Mouse (Mus musculus) embryo, embryonic 10 days (tissue): ENCODE data around the gene Ankrd6.

Experiments used
- DNase-seq: peaks from one replicate; pipeline ENCODE4 v3.0.0-alpha.2; 2015; ENCODE audit warnings: low spot score

The Ankrd6 gene

DNA sequence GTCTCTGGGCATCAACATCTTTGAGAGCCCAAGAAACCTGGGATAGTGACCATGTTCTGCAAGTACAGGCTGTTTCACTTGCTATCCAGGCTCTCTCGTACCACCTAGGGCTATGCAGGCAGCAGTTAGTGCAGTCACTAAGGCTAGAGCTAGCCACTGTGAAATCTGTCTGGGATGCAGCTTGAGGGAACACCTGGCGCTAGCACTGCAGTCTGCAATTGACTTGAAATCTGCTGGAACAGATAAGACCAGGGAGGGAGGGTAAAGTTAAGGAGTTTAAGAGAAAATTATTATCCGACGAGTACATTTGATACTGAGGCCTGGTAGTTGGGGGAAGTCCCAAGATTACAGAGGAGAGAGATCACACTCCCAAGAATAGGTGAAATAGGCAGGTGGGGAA, 170.6 kb downstream of the Ankrd6 start:
- DNase-seq, result no peak

DNA sequence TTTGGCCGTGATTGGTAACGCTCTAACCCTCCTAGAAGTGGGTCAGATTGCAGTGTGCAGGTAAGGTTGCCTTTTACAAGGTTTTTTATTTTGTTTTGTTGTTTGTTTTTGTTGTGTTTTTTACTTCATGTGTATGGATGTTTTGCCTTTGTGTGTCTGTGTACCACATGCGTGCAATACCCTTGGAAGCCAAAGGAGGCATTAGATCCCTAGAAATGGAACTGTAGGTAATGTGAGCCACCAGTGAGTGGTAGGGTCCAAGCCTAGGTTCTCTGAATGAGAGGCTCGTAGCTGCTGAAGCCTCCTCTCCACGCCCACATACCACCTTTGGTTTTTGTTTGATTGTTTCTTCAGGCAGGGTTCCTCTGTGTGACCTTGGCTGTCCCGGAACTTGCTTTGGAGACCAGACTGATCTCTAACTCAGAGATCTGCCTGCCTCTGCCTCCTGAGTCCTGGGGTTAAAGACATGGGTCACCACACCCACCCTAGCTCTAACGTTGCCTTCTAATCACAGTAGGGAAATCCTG, 180.3 kb downstream of the Ankrd6 start:
- DNase-seq, result no peak

DNA sequence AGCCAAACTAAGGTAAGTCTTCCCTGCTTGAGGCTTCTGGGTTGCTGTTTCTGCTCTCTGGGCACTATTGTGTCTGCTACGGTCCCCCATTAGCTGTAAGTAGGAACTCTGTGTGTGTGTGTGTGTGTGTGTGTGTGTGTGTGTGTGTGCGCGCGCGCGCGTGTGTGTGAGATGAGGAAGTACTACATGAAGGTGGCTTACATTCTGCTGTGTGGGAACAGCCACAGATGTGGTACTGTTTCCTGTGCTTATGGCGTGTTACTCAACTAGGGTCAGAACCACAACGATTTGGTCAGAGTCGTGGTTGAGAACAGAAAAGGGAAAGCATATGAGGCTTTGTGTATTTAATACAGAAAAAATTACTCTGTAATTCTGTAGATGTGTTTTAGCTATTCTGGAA, 182.6 kb downstream of the Ankrd6 start:
- no peak for DNase-seq

DNA sequence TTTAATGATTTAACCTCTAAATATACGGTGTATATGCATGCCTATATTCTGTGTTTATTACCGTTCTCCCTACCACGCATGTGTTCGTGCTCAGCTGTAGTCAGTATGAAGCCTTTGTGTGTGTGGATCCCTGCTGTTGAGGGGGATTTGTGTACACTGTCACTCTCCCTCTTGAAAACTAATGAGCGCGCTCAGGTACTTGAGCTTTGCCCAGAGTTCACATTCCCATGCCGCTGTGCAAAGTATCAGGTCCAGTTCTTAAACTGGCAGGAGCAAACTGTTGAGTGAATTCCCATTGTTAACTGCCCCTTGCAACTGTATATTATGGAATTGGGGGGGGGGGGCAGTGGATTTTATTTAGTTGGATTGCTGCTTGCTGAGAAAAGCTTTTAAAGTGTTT, 183.2 kb downstream of the Ankrd6 start:
- DNase-seq, result no peak

DNA sequence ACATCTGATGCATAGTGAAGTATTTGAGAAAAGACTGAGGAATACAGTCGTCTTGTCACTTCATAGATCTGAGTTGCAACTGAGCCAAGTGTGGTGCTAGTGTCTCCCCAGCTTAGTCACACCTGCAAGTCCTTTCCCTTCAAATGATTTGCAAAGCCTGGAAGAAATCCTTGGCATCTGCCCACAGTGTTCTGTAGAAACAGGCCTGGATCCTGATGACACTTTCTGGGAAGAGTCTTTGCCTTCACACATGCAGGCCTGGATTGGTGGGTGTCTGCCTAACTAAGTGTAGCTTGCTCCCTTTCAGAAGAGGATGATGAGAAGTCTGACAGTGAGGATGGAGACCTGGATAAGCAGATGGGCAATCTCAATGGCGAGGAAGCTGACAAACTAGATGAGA, 193.2 kb downstream of the Ankrd6 start:
- no peak for DNase-seq
